Mouse (Mus musculus) right cerebral cortex, adult 2 months (tissue): Measurements from ENCODE around the gene Olfr1191-ps1.
"Not testable (repeated sequence)": the region's sequence is repeated elsewhere in the genome, so short reads cannot be mapped to it uniquely, and the experiment has no call there.

Experiments used
- DNase-seq, 2 experiments: peaks; one replicate each; pipeline ENCODE4 v3.0.0; 2021 to 2022; ENCODE audit warnings: low spot score in 2 of 2

Olfr1191-ps1 gene

GRCm38 (mm10) chr2:88640242-88640641 is at the start of gene Olfr1191-ps1:
Gene Olfr1191-ps1 (plus strand): TSS chr2:88640542.
- not testable (repeated sequence) for DNase-seq

DNA sequence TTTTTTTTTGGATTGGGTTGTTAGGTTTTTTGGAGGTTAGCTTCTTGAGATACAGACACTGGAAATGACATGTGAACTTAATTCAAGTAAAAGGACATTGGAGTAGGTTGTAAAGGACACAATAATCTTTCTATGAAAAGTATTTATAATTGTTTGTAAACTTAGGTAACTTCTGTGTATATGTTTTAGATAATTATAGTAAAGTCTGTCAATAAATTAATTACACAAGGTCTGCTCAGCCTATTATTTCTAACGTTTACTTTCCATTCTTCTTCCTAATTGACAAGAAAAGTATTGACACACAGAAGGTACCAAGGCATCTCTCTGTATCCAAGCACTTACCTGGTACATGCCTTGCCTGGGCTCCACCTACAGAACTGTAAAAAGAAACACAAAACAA is 7.9 kb downstream of the Olfr1191-ps1 start, which contains the start of gene Olfr1192-ps1:
Olfr1192-ps1 (plus strand) TSS at position 301 of the 400 bp plus-strand sequence.
- no peak for DNase-seq

GRCm38 (mm10) chr2:88675328-88675727 is 35.0 kb downstream of the Olfr1191-ps1 start, which contains the start of gene Olfr1193:
Gene Olfr1193 (plus strand): TSS chr2:88675628.
- DNase-seq, result not testable (repeated sequence)

- no peak for DNase-seq
Observed at GRCm38 (mm10) chr2:88689087-88689486, 48.7 kb downstream of the Olfr1191-ps1 start, which contains the start of gene Olfr1195. Gene Olfr1195 (minus strand): TSS chr2:88689187.
